Mouse (Mus musculus) kidney, postnatal 36 days (tissue): Measurements from ENCODE around the gene Crim1.
A peak's percentile ranks its signal among the peaks of the same experiment; 100 is the strongest.

Source experiments
- DNase-seq, 2 experiments: peaks; one replicate each; pipeline ENCODE4 v3.0.0; 2021 to 2022; ENCODE audit warnings: mixed read lengths in 2 of 2

Crim1 gene

DNA sequence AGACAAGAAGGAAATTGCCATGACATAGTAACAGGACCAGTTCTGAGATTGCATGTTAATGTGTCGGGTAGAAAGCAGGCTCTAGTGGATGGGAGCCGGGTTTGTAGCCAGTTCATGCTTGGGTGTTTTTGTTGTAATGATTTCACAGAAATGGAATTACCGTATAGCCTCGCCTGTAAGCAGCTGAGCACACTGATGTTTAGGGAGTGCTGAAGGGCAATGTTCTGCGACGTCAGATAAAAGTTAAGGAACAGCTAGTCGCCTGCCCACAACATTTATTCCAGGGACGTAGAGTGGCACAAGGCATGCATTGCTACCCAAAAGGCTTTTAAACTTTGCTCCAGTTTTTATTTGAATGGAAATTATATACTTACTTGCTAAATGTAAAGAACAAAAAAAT is 131.4 kb downstream of the Crim1 start:
- DNase-seq, result no peak

DNA sequence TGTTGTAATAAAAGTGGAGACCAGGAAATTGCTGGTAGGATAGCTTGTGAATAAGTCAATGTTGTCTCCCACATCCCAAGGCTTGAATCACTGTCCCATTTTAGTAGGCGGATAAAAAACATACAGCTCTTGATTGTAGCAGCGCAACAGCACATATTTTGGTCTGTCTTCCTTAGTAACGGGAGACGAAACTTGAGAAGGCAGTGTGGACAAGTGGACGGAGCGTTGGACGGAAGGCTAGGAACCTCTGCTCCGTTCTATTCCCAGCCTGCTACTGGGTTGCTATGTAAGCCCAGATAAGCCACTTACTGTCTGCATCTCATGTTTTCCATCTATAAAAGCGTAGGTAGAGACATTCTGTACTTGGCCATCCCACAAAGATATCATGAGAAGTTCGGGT is 133.2 kb downstream of the Crim1 start:
- DNase-seq, result no peak

DNA sequence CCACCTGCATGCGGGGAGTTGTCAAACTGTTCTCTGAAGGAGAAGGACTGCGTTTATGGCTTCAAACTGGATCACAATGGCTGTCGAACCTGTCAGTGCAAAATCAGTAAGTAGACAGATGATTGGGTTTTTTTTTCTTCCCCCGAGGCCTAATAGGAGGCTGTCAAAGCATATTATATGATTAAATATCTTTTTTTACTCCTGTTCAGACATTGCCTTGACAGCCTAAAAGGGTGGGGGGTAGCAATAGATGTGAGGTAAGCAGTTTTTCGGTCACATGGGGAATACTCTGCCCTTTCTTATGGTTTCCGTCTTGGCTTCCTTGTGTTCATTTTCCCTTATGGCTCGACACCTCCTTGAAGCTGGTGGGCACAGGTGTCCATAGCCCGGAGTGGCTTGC is 135.2 kb downstream of the Crim1 start:
- DNase-seq, result no peak

DNA sequence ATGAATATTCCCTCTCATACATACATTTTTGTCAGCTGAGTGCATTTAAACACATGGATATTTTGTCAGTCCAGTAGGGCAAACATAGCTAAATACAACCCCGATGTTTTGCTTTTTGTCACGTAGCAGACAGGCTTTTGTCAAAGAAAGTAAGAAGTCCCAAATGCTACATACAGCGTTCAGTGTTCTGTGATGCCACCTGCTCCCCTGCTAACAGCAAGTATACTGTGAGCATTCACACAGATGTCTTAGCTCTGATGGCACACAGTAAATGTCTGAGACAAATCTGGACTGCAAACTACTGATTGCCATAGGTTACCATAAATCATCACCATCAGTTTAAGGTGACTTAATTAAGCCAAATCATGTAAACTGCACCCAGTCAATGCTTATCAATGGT is 143.6 kb downstream of the Crim1 start:
- no peak for DNase-seq

DNA sequence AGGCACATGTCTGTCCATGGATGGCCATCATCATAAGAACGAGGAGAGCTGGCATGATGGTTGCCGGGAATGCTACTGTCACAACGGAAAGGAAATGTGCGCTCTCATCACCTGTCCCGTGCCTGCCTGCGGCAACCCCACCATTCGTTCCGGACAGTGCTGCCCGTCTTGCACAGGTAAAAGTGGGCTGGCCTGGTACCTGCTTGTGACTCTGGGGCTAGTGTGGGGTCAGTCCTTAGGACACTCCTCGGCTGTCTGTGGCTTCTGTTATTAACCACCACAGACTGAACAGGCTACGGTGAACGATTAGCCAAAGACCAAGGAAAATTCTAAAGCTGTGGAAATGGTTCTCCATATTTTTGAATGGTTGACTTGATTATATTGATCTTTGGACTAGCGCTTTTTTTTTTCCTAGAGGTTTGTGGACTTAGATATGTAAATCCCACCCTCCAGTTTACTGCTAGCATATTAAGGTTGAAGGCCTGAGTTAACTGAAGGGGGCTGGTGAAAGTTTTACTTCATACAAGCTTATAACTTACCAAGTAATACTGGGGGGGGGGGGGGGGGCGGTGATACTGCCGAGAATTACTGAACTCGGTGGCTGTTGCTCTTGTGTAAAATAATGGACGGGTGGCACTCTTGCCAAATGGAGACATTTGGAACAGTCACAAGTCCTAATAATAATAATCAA is 147.2 kb downstream of the Crim1 start:
- peak in 1 of 2 experiments; percentile 34 for DNase-seq

DNA sequence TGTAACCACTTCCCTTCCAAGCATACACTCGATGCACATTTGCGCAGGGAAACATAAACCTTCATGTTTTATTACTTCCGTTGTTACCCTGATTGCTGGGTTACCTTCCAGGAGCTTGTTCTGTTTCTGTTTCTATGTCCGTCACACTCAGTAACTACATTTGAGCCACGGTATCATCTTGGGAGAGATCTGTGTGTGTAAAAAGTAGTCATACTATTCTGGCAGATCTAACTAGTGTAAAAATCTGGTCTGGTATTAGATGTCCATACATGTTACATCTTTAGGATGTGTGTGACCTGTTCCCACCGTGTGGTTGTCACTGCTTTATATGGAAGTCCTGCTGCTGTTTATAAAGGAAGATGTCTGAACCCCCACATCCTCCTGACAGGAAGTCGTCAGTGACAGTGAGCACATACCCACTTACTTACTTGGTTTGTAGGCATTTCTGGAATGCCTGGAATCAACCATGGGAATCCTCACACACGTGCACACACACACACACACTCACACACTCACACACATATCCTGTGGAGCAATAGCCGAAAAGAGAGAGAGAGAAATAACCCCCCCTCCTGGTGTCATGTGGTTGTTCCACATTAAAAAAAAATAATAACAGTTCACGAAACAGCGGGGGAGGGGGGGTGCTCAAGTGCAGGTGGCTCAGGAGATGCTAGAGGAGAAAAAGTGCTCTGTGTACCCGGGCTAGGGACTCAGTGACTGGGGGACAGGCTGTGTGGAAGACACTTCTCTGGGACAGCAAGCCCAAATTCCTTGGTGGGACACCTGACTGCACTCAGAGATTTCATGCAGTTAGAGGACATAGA is 151.8 kb downstream of the Crim1 start:
- DNase-seq, result peak in 1 of 2 experiments; percentile 27

DNA sequence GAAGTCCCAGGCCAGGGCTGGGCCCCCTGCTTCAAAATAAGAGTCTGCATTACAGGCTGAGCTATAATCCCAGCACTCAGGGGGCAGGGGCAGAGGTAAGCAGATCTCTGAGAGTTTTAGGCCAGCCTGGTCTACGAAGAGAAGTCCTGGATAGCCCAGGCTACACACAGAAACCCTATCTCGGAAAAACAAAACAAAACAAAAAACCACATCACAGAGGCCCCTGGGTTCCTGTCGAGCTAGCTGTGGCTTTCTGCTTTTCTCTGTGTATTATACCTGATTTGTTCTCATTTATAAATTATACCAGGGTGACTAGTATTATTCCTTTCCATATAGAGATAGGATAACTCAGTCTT is 152.4 kb downstream of the Crim1 start:
- DNase-seq, result no peak

DNA sequence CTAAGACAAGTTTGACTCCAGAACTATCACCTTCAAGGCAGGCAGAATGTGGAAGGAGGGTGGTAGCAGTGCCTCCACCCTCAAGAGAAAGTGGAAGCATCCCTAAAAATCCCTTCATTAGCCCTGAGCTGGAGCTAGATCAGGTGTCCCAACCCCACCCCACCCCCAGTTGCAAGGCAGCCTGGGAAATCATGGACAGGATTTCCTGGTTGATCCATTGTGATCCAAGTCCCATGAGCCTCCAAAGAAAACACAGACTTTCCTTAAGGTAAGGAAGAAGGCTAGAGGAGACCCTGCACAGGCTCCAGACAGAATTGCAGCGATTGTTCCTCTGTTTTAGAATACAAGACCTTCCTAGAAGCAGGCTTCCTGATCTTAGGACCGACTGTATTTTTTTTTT is 154.4 kb downstream of the Crim1 start:
- no peak for DNase-seq

DNA sequence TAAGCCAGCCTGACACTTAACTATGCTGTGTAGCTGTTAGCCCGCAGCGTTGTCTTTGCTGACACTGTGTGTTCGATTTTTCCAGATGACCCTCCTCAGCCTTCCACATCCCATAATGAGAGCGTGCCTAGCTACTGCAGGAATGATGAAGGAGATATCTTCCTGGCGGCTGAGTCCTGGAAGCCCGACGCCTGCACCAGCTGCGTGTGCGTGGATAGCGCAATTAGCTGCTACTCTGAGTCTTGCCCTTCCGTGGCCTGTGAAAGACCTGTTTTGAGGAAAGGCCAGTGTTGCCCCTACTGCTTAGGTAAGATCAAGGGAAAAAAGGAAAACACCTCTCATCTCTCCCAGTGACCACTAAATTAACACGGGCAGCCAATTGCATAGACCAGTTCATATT is 154.8 kb downstream of the Crim1 start:
- DNase-seq, result no peak

DNA sequence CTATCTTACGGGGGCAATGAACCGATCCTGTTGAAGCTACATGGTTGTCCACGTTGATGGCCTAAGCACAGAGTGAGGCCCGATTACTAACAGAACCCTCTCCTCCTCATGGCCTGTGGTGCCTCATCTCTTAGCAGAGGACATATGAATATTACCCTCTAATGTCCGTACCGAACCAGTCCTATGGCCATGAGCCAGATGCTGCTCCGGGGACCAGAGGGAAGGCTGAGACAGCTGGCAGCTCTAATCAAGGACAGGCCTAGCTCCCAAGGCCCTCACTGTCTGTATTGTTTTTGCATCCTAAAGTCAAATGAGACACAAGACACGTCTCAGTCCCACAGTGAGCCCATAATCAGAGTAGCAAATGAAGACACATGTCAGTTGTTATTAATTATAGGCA is 155.6 kb downstream of the Crim1 start:
- DNase-seq, result no peak

DNA sequence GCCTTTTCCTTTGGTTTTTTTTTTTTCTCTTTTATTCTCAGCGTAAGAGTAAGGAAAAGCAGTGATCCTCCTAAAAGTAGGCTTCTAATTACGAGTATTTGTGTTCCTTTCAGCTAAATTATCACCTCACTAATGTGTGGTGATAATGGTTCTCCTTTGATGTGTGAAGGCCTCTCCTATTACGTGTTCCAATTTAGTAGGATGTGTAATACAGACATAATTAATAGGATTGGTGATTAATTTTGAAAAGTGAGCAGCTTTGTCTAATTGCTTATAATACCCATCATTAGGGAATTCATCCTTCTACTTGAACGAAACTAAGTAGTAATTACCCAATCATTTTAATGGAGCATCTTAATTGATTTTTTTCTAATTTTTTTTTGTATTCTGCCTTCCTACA is 157.7 kb downstream of the Crim1 start:
- DNase-seq, result no peak

DNA sequence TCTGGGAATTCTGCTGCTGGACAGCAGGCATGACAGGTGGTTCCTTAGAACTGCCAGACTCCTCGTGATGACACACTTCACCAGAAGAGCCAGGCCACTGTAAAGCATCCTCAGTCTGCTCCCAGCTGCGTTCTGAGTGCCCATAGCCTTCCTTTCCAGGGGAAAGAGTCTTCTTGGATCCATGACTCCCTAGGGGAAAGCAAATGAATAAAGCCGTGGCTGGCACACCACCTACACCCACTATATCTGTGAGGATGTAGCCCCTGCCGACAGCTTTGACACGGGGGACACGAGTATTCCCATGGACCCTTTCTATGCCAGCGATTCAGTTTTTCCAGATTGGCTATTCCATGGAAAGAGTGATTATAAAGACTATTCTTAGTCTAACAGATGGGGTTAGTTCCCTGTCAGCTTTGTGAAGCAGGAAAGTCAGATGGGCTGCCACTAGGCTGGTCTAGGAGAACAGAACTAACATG is 158.2 kb downstream of the Crim1 start:
- DNase-seq, result no peak

DNA sequence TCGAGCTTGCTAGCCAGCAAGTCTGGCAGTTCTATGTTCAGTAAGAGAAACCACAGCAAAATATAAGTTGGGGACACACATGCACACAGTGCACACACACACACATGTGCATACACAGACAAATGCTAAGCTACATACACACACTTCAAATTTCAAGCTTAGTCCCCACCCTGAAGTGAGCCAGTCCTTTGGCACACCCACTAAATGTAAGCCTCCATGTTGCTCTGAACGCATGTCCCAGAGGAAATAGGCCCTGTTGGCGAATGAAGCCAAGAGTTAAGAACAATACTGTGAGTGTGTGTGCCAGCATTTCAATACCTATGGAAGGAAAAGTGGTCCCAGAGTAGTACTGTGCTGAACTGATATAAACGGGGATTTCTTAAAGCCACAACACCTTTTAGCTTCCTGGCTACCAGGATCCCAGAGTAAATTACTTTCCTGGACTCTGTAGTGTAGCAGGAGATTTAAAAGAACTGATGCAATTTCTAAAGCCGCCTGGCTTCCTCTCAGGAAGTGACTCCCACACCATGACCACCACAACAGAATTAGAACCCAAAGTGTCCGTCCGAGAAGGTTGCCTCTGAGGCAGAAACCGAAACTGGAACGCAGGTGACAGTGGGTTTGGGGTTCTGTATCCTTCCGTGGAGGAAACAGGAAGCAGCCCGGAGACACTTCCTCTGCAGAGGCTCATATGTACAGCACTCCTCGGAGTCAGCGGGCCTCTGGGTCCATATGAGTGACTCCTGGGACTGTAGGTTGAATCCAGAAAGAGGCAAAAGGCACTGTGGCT is 162.1 kb downstream of the Crim1 start:
- peak; percentile 55 to 67 for DNase-seq

DNA sequence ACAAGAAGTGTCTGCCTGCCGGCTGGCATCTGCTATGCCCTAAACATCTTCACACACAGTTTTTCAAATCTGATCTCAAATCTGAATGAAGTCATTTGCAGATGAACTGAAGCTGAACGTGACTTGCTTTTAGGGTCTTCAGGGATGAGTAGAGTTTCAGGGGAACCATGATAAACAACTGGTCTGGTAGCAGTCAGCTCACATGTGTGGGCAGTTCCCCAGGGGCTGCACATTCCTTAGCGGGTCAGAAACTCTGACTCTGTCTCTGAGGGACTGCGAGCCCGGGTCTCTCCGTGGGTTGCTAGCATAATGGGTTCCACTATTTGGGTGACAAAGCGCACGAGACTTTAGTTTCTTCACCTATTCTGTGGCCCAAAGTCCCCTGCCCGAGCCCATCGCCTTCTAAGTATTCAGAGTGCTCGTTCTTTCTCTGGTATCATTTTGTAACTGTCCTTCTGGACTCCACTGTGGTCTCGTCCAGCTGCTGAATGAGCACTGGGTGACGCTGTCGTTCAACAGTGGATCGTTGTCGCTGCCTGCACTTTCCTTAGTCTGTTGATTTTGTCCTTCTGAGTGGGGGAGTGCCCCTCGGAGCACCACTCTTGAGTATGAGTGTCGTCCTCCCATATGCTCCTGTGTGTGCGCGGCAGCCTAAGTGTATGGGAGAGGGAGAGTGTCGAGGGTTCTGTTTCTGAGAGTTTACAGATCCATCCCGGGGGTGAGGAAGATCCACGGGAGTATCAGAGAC is 164.7 kb downstream of the Crim1 start:
- no peak for DNase-seq

DNA sequence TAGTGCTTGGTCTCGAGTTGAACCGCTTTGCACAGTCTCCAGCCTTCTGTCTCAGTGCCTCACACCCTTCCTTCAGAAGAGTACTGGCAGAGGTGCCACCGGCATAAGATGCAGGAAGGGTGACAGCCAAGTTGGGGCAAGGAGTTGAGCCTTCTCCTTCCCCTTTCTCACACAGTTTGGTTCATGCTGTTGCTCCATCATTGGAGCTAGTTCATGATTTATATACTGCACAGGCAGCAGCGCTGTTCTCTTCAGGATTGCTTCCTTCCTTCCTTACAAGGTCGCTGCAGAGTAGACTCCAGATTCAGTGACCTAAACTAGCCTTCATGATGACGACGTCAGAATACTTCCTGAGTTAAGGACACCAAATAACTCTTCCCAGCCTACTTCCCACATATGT is 166.0 kb downstream of the Crim1 start:
- DNase-seq, result no peak

DNA sequence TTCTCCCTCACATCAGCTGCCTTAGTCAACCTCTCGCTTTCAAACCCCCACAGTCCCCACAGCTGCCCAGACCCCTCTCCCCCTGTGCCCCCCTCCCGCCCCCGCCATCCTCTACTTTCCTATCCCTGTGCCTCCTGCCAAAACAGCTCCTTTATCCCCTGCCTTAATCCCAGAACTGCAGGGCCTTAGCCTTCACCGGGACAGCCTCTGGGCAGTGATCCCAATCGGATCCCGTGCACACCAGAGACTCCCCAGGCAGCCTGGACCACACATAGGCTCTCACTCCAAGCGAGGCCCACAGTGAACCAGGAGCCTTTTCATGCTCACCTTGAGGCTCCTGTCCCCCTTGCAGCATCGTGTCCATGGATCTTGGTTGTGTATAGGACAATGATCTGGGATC is 168.4 kb downstream of the Crim1 start:
- DNase-seq, result no peak

DNA sequence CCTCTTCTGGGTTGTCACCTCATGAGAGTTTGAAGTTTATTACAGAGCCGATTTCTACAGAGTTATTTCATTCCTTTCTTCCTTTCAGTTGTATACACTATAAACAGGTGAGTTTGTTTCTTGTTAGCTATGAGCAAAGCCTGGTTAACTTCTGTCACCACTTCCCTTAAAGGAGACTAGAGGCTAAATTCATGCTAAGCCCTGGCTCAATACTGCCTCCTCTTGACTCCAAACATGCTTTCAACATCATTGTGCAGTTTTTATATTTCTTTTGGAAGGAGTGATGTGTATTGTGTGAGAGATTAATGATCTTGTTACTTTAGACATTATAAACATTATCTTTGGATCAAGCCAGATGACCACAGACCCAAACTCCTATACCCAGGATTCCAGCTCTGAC is 170.4 kb downstream of the Crim1 start:
- DNase-seq, result no peak

DNA sequence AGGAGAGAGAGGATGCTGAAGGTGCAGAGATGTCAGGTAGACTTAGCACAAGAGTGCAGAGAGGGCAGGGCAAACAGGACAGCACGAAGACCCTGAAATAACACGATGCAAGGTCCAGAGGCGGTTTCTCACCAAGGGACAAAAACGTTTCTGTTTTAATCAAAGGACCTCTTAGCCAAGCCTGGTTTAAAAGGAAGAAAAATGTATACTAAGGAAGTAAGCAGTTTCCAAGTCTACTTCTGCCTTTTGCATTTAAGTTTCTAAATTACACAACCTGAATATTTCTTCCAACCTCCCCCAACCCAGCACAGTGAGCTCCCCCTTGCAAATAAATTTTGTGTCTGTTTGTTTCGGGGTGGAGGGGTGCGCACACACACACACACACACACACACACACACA is 173.1 kb downstream of the Crim1 start:
- DNase-seq, result no peak

DNA sequence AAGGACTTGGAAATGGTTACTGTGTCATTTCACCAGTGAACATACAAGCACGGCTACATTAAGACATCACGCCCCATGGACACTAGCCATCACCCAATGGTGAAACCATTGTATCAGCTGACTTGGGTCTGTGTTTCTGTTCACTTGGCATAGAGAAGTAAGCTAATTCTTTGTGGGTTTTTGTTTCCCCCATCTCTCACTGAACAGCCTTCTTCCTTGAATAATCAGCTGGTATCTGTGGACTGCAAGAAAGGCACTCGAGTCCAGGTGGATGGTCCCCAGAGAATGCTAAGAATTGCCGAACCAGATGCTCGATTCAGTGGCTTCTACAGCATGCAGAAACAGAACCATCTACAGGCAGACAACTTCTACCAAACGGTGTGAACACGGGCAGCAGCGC is 173.8 kb downstream of the Crim1 start:
- no peak for DNase-seq

DNA sequence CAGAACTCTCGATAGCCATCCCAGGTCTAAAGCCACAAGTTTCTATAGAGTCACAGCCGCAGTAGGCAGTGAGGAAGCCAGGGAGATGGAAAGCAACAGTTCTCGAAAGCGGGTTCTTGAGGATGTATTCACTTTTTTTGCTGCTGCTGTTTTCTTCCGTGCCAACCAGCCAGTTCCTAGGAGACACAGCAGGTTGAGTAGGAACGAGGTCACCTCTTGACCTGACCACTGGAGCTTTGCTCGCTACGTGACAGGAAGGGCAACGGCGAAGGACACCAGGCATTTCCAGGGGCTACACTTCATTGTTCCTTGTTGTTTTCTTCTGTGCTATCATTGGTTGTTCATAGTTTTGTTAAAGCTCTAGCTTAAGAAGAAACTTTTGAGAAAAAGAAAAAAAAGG is 174.7 kb downstream of the Crim1 start:
- no peak for DNase-seq

DNA sequence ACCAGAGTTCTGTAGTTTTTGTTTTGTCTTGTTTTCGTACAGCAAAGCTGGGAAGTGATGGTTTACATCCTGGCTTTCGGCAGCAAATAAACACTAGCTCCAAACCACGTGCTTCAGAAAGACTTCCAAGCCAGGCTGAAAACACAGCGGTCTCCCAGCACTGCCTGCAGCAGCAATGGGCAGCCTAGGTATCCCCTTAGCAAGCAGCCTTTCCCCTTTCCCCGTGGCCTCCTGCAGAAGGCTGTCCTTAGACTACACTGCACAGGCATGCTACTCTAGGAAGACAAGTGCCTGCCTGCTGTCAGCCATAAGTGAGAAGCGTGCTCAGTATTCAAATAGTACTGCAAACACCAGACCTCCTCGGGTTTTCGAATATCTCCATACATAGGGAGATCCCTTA is 176.5 kb downstream of the Crim1 start:
- DNase-seq, result no peak

DNA sequence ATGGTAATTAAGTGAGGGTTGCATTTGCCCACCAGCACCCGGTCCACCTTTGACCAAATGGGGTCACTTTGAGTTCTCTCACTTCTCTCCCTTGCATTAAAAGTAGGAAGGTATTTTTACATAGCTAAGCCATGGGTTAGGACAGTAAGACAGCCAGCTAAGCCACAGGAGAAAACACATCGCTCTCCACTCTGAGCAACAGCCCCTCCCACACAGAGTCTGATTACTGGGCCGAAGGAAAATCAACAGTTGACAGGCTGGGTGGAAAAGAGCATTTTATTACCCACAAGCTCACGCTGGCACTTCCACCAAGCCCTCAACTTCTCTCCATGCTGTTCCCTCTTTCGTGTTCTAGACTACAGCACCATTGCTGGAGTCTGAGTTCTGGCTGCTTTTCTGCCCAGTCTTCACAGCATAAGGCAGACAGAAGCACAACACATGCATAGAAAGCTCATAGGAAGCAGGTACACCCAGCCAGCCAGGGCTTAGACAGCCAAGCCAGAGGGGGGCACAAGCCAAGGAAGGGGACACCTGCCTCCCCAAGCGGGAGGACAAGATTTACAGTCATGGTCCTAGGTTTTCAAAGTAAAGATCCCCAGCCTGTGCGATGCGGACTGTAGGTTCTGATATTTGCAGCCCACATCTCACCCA is 179.2 kb downstream of the Crim1 start:
- no peak for DNase-seq
